Mouse (Mus musculus) lung, postnatal 0 days (tissue): ENCODE data around the gene Mcat. TPM values are rescaled to one million over a fixed set of nuclear protein-coding genes. Genes with fewer than 3 reads are reported as not detected.

Source experiments
- ATAC-seq: fragments of 200-750 bp; cut with Nextera tagmentation; 2 replicates; pipeline ENCODE4 v1.8.0; 2017; ENCODE audit warnings: moderate library complexity
- DNase-seq: peaks from one replicate; pipeline ENCODE4 v3.0.0-alpha.2; 2016; ENCODE audit warnings: low spot score
- H3K27ac ChIP-seq: fragments of 300-500 bp; sonication (generic); 2 replicates; pipeline ENCODE4 v1.5.1; 2014; ENCODE audit warnings: antibody characterized with exemption, mild to moderate bottlenecking, low read length, mixed read lengths
- H3K27me3 ChIP-seq: fragments of 300-500 bp; sonication (generic); replicated peaks from 2 replicates; pipeline ENCODE4 v1.6.1; 2014; ENCODE audit warnings: low read length, mixed read lengths; ENCODE audit not compliant: insufficient read depth
- H3K36me3 ChIP-seq: fragments of 300-500 bp; sonication (generic); 2 replicates; pipeline ENCODE4 v1.6.1; 2014; ENCODE audit warnings: low read length, mixed read lengths; ENCODE audit not compliant: insufficient read depth
- H3K4me1 ChIP-seq: fragments of 300-500 bp; sonication (generic); 2 replicates; pipeline ENCODE4 v1.6.1; 2014; ENCODE audit warnings: antibody characterized with exemption, low read depth, low read length, mixed read lengths; ENCODE audit not compliant: insufficient read depth
- H3K4me2 ChIP-seq: fragments of 300-500 bp; sonication (generic); replicated peaks from 2 replicates; pipeline ENCODE4 v1.6.1; 2014; ENCODE audit warnings: low read depth, mild to moderate bottlenecking, low read length, moderate library complexity, mixed read lengths
- H3K4me3 ChIP-seq: fragments of 300-500 bp; sonication (generic); 2 replicates; pipeline ENCODE4 v1.5.1; 2014; ENCODE audit warnings: low read depth, low read length
- H3K9ac ChIP-seq: fragments of 300-500 bp; sonication (generic); replicated peaks from 2 replicates; pipeline ENCODE4 v1.6.1; 2014; ENCODE audit warnings: low read depth, mild to moderate bottlenecking
- H3K9me3 ChIP-seq: fragments of 300-500 bp; sonication (generic); 2 replicates; pipeline ENCODE4 v1.6.1; 2016; ENCODE audit warnings: low read length, mixed read lengths
- CTCF ChIP-seq: IDR thresholded peaks from 2 replicates; pipeline ENCODE4 v1.5.1; 2016; ENCODE audit warnings: antibody characterized with exemption, mild to moderate bottlenecking
- EP300 ChIP-seq: IDR thresholded peaks from 2 replicates; pipeline ENCODE4 v1.6.1; 2016; ENCODE audit warnings: antibody characterized with exemption, mild to moderate bottlenecking, control low read depth
- WGBS: fragments of 180-500 bp; shearing (Covaris S2); extraction: QIAGEN DNeasy Blood & Tissue Kit; methylation state at CpG from one replicate; pipeline ENCODE4 v1.1.7; 2014; 5-methylcytosine and 5-hydroxymethylcytosine counted together
- polyA plus RNA-seq: library from polyadenylated mRNA; unstranded; fragments of >200 nt; fragmentation: Nextera tagmentation; extraction: Ambion mirVana; gene quantifications from 2 replicates; pipeline ENCODE4 v1.2.1, GENCODE M21; 2015

Mcat gene
- polyA plus RNA-seq, 1 experiment from 2014 or later = 24.7 TPM

GRCm38 (mm10) chr15:83593702-83594512 is 30.3 kb upstream of the Mcat start:
- TF ChIP-seq CTCF = no peak
- TF ChIP-seq EP300 = no peak
- Histone ChIP-seq H3K4me1 (peaks cover 11% of the 10 kb centered on the region; the same call in 1 of the 2 replicates), H3K27me3 (no peaks in the 10 kb centered on the region), H3K4me2 (peak overlapping the region; percentile 82), H3K4me3 (peak overlapping the region; percentile 58), H3K27ac (no peak overlapping the region), H3K9me3 (no peaks in the 10 kb centered on the region), H3K9ac (peak overlapping the region; percentile 55; the same call in 1 of the 2 replicates), H3K36me3 (no peaks in the 10 kb centered on the region)
- ATAC-seq (peak; percentile 16; the same call in 1 of the 2 replicates), DNase-seq (peak; percentile 28)
- 11% methylated on average over 19 of the region's 19 CpGs for WGBS

GRCm38 (mm10) chr15:83593189-83593585 is 29.6 kb upstream of the Mcat start:
- peaks cover 11% of the 10 kb centered on the region; the same call in 1 of the 2 replicates for H3K4me1 ChIP-seq
- no peaks in the 10 kb centered on the region for H3K27me3 ChIP-seq
- no peak overlapping the region for H3K4me2 ChIP-seq
- no peak overlapping the region for H3K9ac ChIP-seq
- no peak overlapping the region for H3K4me3 ChIP-seq
- no peak for ATAC-seq
- peak overlapping the region; percentile 40; the same call in 1 of the 2 replicates for H3K27ac ChIP-seq
- H3K9me3 ChIP-seq = no peaks in the 10 kb centered on the region
- TF ChIP-seq EP300 (no peak), CTCF (no peak)
- DNase-seq = peak; percentile 22
- no peaks in the 10 kb centered on the region for H3K36me3 ChIP-seq

GRCm38 (mm10) chr15:83592260-83593188 is 28.9 kb upstream of the Mcat start:
- no peak overlapping the region for H3K4me2 ChIP-seq
- H3K27ac ChIP-seq = peak overlapping the region; percentile 40; the same call in 1 of the 2 replicates
- no peaks in the 10 kb centered on the region for H3K27me3 ChIP-seq
- no peak overlapping the region for H3K9ac ChIP-seq
- no peaks in the 10 kb centered on the region for H3K9me3 ChIP-seq
- peak; percentile 23 for DNase-seq
- no peak for TF ChIP-seq CTCF
- TF ChIP-seq EP300 = no peak
- H3K36me3 ChIP-seq = no peaks in the 10 kb centered on the region
- no peak overlapping the region for H3K4me3 ChIP-seq
- peaks cover 11% of the 10 kb centered on the region; the same call in 1 of the 2 replicates for H3K4me1 ChIP-seq
- WGBS = 53% methylated on average over 8 of the region's 8 CpGs
- ATAC-seq = no peak

- no peak overlapping the region for H3K4me2 ChIP-seq
- no peak for DNase-seq
- TF ChIP-seq EP300 (no peak), CTCF (no peak)
- H3K9me3 ChIP-seq = no peaks in the 10 kb centered on the region
- WGBS = 89% methylated on average over 6 of the region's 6 CpGs
- peaks cover 11% of the 10 kb centered on the region; the same call in 1 of the 2 replicates for H3K4me1 ChIP-seq
- no peak for ATAC-seq
- H3K9ac ChIP-seq = no peak overlapping the region
- no peak overlapping the region for H3K4me3 ChIP-seq
- no peaks in the 10 kb centered on the region for H3K27me3 ChIP-seq
- no peak overlapping the region for H3K27ac ChIP-seq
- H3K36me3 ChIP-seq = peaks cover 1% of the 10 kb centered on the region; the same call in 1 of the 2 replicates
Observed at GRCm38 (mm10) chr15:83591758-83592157, 28.2 kb upstream of the Mcat start.

- Histone ChIP-seq H3K4me1 (peaks cover 11% of the 10 kb centered on the region; the same call in 1 of the 2 replicates), H3K4me2 (no peak overlapping the region), H3K9me3 (no peaks in the 10 kb centered on the region), H3K27ac (no peak overlapping the region), H3K4me3 (no peak overlapping the region), H3K36me3 (peaks cover 10% of the 10 kb centered on the region), H3K9ac (no peak overlapping the region), H3K27me3 (no peaks in the 10 kb centered on the region)
- WGBS = 93% methylated on average over 4 of the region's 4 CpGs
- TF ChIP-seq CTCF (no peak), EP300 (no peak)
- DNase-seq (no peak), ATAC-seq (no peak)
Observed at GRCm38 (mm10) chr15:83590841-83591240, 27.3 kb upstream of the Mcat start.

- Histone ChIP-seq H3K9ac (no peak overlapping the region), H3K27ac (no peak overlapping the region), H3K4me2 (no peak overlapping the region), H3K9me3 (no peaks in the 10 kb centered on the region), H3K4me1 (no peaks in the 10 kb centered on the region), H3K4me3 (no peak overlapping the region), H3K36me3 (peaks cover 22% of the 10 kb centered on the region), H3K27me3 (no peaks in the 10 kb centered on the region)
- no peak for ATAC-seq
- TF ChIP-seq CTCF (no peak), EP300 (no peak)
- DNase-seq = no peak
- WGBS = 79% methylated on average over 6 of the region's 6 CpGs
Observed at GRCm38 (mm10) chr15:83584741-83585220, 21.2 kb upstream of the Mcat start.
